Mouse (Mus musculus) megakaryocyte, embryonic 14.5 days (primary cell): ENCODE data around the gene Phc1. TPM values are rescaled to one million over a fixed set of nuclear protein-coding genes. Genes with fewer than 3 reads are reported as not detected.
"Not testable (repeated sequence)": the region's sequence is repeated elsewhere in the genome, so short reads cannot be mapped to it uniquely, and the experiment has no call there.

ENCODE experiments used
- H3K27me3 ChIP-seq: replicated peaks from 2 replicates; pipeline ENCODE3; 2012; ENCODE audit warnings: inconsistent platforms
- H3K36me3 ChIP-seq: replicated peaks from 2 replicates; pipeline ENCODE3; 2012; ENCODE audit warnings: low read length, inconsistent platforms, mixed read lengths
- H3K4me1 ChIP-seq: 2 replicates; pipeline ENCODE4 v1.6.1; 2012; ENCODE audit warnings: inconsistent platforms
- H3K4me3 ChIP-seq: replicated peaks from 2 replicates; pipeline ENCODE3; 2012; ENCODE audit warnings: moderate library complexity, mild to moderate bottlenecking, inconsistent platforms
- H3K9me3 ChIP-seq: 2 replicates; pipeline ENCODE4 v1.6.1; 2012; ENCODE audit warnings: inconsistent platforms
- FLI1 ChIP-seq: IDR thresholded peaks from 2 replicates; pipeline ENCODE4 v1.6.1; 2012; ENCODE audit warnings: low read length, inconsistent platforms, mixed read lengths
- GATA1 ChIP-seq: IDR thresholded peaks from 3 replicates; pipeline ENCODE4 v1.6.1; 2012; ENCODE audit warnings: mixed read lengths, low read length, inconsistent platforms, borderline replicate concordance
- polyA plus RNA-seq: library from polyadenylated mRNA; stranded (reverse); fragments of >175 nt; gene quantifications from 2 replicates; pipeline ENCODE4 v1.2.3, GENCODE M21; 2012; ENCODE audit warnings: low replicate concordance; ENCODE audit not compliant: insufficient read depth

Phc1 gene
- 2.8 and 35.8 TPM in 2 replicates for polyA plus RNA-seq

DNA sequence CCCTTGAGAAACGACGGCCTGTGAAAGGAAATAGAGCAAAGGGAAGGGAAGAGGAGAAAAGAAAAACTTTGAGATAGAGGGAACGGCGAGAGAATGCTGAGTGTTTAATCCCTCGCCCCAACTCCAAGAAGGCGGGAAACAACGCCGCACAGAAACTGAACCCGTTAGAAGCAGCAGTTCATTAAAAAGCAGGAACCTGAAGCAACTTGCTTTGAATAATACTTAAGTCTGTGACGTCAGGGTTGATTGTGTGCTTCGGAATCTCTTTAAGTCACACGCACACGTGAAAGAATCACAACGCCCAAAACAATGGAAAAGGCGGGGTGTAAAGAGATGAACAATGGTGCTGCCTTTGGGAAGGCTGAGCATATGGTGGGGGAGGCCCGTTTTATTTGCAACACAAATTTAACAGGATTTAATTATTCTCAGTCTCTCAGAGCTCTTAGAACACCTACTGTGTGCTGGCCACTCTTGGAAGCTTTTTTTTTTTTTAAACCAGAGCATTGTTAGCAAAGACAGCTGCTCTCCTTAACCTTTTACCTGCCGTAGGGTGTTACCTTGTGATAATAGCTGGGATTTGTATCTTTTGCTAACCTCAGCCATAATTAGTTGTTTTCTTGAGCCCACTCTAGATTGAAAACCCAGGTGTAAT lies at the start of gene Phc1:
Gene Phc1, minus strand, starts transcription at position 213 of the 652 bp plus-strand sequence.
- Histone ChIP-seq H3K4me3 (peak within 1 kb of the TSS; percentile 98), H3K9me3 (no peaks in the 10 kb centered on the region), H3K36me3 (peaks cover 10% of the 10 kb centered on the region), H3K27me3 (no peaks in the 10 kb centered on the region), H3K4me1 (peaks cover 46% of the 10 kb centered on the region)
- TF ChIP-seq FLI1 (no peak), GATA1 (no peak)

DNA sequence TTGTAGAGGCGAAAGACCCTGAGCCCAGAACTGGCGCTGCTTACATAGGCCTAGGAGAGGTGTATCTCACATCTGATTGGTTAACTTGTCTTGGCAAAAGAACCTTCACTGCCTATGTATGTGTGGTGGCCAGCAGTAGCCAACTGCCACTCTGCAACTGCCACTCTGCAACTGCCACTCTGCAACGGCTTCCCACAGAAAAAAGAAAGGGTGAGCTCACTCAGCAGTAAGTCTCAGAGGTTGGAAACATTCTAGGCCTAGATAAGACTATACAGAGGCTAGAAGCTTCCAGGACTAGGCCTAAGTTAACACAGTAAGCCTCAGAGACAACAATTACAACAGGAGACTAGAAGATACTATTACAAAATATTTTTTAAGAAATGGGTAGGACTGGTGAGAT lies 49.6 kb upstream of the Phc1 start:
- peaks cover 21% of the 10 kb centered on the region for H3K27me3 ChIP-seq
- peaks cover 43% of the 10 kb centered on the region for H3K4me1 ChIP-seq
- H3K36me3 ChIP-seq, H3K4me3 ChIP-seq, H3K9me3 ChIP-seq: not testable (repeated sequence)

DNA sequence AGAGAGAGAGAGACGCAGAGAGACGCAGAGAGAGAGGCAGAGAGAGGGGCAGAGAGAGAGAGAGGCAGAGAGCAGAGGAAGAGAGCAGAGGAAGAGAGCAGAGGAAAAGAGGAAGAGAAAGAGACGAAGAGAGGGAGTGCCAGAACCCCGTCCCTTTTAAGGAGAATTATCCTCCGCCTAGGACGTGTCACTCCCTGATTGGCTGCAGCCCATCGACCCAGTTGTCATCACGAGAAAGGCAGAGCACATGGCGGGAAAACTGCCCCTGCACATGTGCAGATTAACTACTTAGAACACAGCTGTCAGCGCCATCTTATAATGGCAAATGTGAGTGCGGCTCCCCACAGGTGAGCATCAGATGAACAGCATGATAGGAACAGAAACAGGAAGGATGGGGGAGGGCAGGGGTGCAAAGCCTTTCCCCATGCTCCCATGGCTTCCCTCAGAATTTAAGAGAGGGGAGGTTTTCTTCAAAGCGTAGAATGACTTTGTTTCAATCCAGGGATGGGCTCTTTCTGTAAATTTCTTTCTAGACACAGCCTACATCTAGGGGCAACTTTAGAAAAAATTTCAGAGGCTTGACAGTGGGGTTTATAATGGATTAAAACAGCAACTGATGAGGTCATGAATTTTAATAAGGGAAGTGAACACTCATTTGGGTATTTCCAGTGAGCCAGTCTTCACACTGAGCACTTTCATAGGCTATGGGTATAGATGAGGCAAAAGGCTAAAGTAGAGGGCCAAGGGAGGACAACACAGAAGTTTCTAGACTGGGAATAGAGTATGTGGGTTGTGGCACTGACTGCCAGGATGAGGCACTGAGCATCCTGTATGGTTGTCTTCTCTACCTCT lies 47.0 kb upstream of the Phc1 start:
- H3K36me3 ChIP-seq, H3K4me3 ChIP-seq, H3K9me3 ChIP-seq: not testable (repeated sequence)
- Histone ChIP-seq H3K27me3 (peaks cover 23% of the 10 kb centered on the region), H3K4me1 (peaks cover 32% of the 10 kb centered on the region)

DNA sequence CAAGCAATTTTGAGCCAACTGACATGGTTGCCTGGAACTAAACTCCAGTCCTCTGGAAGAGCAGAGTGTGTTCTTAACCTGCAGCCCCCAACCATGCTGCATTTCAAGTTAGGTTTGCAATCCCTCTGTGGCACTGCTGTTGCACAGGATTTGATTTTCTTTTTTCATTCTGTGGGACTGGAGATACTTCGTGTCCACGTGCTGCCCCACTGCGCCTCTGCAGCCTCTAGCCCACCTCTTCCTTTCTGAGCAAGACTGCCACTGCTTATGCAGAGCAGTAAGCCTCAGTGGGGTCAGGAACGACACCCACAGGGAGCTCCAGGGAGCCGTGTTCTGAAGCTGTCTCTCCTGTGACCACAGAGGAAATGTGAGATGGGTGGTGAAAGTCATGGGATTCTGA lies 45.4 kb upstream of the Phc1 start:
- no peak overlapping the region for H3K4me3 ChIP-seq
- no peaks in the 10 kb centered on the region for H3K36me3 ChIP-seq
- H3K27me3 ChIP-seq = peaks cover 23% of the 10 kb centered on the region
- H3K4me1 ChIP-seq = peaks cover 20% of the 10 kb centered on the region
- TF ChIP-seq GATA1 = no peak
- no peak for TF ChIP-seq FLI1
- H3K9me3 ChIP-seq = no peaks in the 10 kb centered on the region

DNA sequence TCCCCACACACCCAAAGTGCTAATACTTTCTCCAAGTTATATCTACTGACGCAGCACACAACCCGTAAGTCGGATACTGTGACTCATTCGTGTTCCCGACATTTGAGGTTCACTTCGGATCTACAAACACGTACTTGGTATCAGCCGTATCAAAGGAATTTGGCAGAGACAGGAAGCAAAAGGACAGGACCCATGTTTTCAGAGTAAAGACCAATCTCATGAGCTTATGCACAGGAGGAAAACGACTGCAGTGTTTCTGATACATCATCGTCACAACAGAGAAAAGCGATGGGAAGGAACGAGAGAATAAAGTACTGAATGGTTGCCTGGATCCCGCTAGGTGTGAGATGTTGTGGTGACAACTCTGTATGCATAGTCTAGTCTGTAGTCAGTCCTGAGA lies 44.5 kb upstream of the Phc1 start:
- peaks cover 23% of the 10 kb centered on the region for H3K27me3 ChIP-seq
- TF ChIP-seq FLI1 (no peak), GATA1 (no peak)
- no peaks in the 10 kb centered on the region for H3K36me3 ChIP-seq
- peaks cover 20% of the 10 kb centered on the region for H3K4me1 ChIP-seq
- H3K4me3 ChIP-seq = no peak overlapping the region
- H3K9me3 ChIP-seq = no peaks in the 10 kb centered on the region

DNA sequence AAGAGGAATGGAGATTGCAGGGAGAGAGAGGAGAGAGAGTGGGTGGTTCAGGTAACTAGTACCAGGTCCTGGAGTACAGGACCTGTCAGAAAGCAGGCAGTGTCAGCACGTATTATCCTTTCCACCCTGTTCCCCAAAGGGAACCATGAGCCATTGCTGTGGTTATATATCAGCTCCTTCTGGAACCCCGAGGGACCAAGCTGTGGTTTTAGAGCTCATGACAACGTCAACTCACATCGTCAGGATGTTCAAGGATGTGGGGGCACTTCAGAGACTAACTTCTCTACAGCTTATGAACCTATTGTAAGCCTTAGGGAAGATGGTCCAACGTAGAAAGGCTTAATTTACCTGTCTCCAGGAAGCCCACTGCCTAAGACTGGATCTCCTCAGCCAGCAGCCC lies 42.9 kb upstream of the Phc1 start:
- no peaks in the 10 kb centered on the region for H3K36me3 ChIP-seq
- H3K4me3 ChIP-seq = no peak overlapping the region
- TF ChIP-seq FLI1 (no peak), GATA1 (no peak)
- H3K9me3 ChIP-seq = no peaks in the 10 kb centered on the region
- H3K27me3 ChIP-seq = peaks cover 20% of the 10 kb centered on the region
- H3K4me1 ChIP-seq = peaks cover 20% of the 10 kb centered on the region

DNA sequence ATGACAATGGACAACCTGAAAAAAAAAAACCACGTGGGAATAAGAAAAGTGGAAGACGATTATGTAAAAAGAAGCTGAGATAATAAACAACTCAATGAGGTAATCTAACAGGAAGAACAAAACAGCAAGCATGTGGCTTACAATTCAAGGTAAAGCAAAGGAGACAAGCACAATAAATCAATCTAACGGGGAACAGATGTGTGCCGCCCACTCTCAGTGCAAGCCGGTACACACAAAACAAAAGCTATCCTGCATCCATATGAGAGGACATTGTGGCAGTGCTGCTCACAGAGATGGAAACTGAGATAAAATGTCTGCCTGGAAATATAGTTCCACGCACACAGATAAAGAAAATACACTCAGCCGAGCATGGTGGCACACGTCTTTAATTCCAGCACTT lies 41.7 kb upstream of the Phc1 start:
- TF ChIP-seq GATA1 = no peak
- no peak for TF ChIP-seq FLI1
- Histone ChIP-seq H3K4me1 (peaks cover 20% of the 10 kb centered on the region), H3K27me3 (peaks cover 17% of the 10 kb centered on the region), H3K9me3 (no peaks in the 10 kb centered on the region), H3K4me3 (no peak overlapping the region), H3K36me3 (no peaks in the 10 kb centered on the region)

DNA sequence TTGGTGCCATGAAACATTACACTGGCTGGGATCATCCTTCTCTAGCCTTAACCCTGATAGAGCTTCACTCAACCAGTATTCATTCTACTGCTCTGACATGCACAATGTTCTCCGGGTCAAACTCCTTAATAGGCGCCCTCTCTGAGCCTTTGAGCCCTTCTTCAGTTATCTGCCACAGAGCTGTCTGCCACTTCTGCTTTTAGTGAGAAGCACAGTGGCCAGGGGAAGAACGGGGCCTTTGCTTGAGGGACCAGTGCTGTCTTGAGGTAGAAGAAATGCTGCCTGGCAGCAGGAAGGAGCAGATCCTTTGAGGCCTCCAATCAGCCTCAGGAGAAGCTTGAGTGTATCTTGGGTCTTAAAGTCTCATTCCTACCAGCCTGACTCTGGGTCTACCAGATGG lies 27.9 kb upstream of the Phc1 start:
- H3K4me3 ChIP-seq = no peak overlapping the region
- H3K9me3 ChIP-seq = no peaks in the 10 kb centered on the region
- TF ChIP-seq GATA1 (no peak), FLI1 (no peak)
- H3K4me1 ChIP-seq = no peaks in the 10 kb centered on the region
- H3K27me3 ChIP-seq = peaks cover 14% of the 10 kb centered on the region
- no peaks in the 10 kb centered on the region for H3K36me3 ChIP-seq

DNA sequence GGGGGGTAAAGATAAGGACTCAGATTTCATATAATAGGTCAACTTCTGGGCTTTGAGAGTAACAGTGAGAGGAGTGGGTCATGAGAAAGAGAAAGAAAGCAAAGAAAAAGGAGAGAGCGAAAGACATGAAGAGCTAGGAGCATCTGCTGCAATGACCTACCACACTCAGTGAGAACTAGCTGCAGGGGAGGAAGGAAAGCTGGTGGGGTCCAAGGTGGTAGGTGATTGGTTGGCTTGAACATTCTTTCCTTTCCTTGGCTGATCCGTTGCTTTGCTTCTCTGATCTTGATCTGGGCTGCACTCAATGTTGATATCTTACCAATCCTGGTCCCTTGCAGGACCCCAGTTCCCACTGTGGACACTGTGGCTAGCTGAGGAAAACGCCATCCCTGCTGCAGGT lies 26.6 kb upstream of the Phc1 start:
- H3K27me3 ChIP-seq = peaks cover 12% of the 10 kb centered on the region
- peaks cover 3% of the 10 kb centered on the region; the same call in 1 of the 2 replicates for H3K9me3 ChIP-seq
- no peak overlapping the region for H3K4me3 ChIP-seq
- no peaks in the 10 kb centered on the region for H3K4me1 ChIP-seq
- TF ChIP-seq FLI1 = no peak
- TF ChIP-seq GATA1 = no peak
- no peaks in the 10 kb centered on the region for H3K36me3 ChIP-seq

DNA sequence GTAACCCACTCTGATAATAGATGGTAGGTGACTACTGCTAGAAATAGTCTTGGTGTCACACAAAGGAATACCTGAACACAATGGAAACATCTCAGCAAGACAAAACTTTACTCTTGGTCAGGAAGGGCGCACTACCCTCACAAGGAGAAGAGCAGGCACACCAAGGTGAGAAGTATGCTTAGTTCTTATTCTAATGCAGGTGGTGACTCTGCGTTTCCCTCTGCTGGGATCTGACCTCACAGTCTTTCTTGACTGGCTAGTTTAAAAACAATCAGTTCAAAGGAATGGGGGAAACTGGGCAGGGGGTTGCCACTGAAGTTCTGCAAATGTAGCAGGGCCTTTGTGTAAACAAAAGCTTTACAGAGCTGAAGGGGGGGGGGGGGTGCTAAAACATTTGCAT lies 25.9 kb upstream of the Phc1 start:
- Histone ChIP-seq H3K4me1 (no peaks in the 10 kb centered on the region), H3K36me3 (no peaks in the 10 kb centered on the region), H3K27me3 (peaks cover 13% of the 10 kb centered on the region), H3K4me3 (no peak overlapping the region), H3K9me3 (peaks cover 3% of the 10 kb centered on the region; the same call in 1 of the 2 replicates)
- TF ChIP-seq GATA1 = no peak
- no peak for TF ChIP-seq FLI1
